Mouse (Mus musculus) lung, embryonic 15.5 days (tissue): ENCODE data around the gene Klhl40. TPM values are rescaled to one million over a fixed set of nuclear protein-coding genes. Genes with fewer than 3 reads are reported as not detected.

ENCODE experiments used
- ATAC-seq: fragments of 200-750 bp; cut with Nextera tagmentation; 2 replicates; pipeline ENCODE4 v1.8.0; 2017; ENCODE audit warnings: moderate number of reproducible peaks, borderline replicate concordance; ENCODE audit not compliant: low FRiP score, low TSS enrichment; ENCODE audit errors: extremely low read depth
- H3K27ac ChIP-seq: fragments of 300-500 bp; sonication (generic); 2 replicates; pipeline ENCODE4 v1.5.1; 2015; ENCODE audit warnings: moderate library complexity, mild to moderate bottlenecking, inconsistent platforms
- H3K27me3 ChIP-seq: fragments of 300-500 bp; sonication (generic); 2 replicates; pipeline ENCODE4 v1.6.1; 2015; ENCODE audit warnings: inconsistent platforms
- H3K36me3 ChIP-seq: fragments of 300-500 bp; sonication (generic); 2 replicates; pipeline ENCODE4 v1.6.1; 2015; ENCODE audit warnings: inconsistent platforms
- H3K4me1 ChIP-seq: fragments of 300-500 bp; sonication (generic); 2 replicates; pipeline ENCODE4 v1.6.1; 2015; ENCODE audit warnings: inconsistent platforms
- H3K4me2 ChIP-seq: fragments of 300-500 bp; sonication (generic); 2 replicates; pipeline ENCODE4 v1.6.1; 2015; ENCODE audit warnings: inconsistent platforms, mild to moderate bottlenecking, moderate library complexity
- H3K4me3 ChIP-seq: fragments of 300-500 bp; sonication (generic); 2 replicates; pipeline ENCODE4 v1.5.1; 2015; ENCODE audit warnings: mild to moderate bottlenecking, inconsistent platforms
- H3K9ac ChIP-seq: fragments of 300-500 bp; sonication (generic); 2 replicates; pipeline ENCODE4 v1.6.1; 2015; ENCODE audit warnings: inconsistent platforms
- H3K9me3 ChIP-seq: fragments of 300-500 bp; sonication (generic); 2 replicates; pipeline ENCODE4 v1.6.1; 2016; ENCODE audit warnings: inconsistent platforms
- WGBS: fragments of 180-500 bp; shearing (Covaris S2); methylation state at CpG from one replicate; pipeline ENCODE4 v1.1.7; 2015; 5-methylcytosine and 5-hydroxymethylcytosine counted together
- polyA plus RNA-seq: library from polyadenylated mRNA; unstranded; fragments of >200 nt; fragmentation: Nextera tagmentation; extraction: Ambion mirVana; gene quantifications from 2 replicates; pipeline ENCODE4 v1.2.1, GENCODE M21; 2015

Klhl40 gene
- polyA plus RNA-seq, 1 experiment from 2014 or later: 0.47 TPM

DNA sequence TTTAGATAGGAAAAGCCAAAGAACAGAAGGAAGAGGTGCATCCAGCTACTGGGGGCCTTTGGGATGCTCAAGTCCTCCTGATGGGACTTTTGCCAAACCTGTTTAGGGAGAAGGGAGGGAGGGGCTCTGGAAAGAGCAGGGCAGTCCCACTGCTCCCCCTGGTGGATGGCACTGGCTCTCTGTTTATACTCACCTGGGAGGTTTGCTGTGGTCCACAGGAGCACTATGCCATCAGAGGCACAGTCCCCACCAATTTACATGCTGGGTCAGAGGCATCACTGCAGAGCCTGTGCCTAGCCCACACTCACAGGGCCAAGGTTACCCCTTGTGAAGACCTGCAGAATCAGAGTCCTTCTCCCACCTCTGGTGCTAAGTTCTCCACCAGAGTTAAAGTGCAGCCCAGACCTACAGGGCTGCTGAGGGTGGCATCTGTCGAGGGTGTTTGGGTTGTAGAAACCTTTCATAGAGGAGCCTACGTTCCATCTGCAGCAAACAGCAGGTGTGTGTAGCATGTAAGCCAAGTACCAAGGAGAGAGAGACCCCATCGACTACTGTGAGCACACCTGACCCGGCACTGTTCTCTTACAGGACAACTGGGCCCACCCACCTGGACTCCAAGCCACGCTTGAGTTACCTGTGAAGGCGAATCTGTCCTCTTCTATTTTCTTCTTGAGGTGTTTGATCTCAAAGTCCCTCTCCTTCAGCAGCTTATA, 53.0 kb downstream of the Klhl40 start:
- Histone ChIP-seq H3K4me1 (no peaks in the 10 kb centered on the region), H3K27me3 (no peaks in the 10 kb centered on the region), H3K9ac (no peak overlapping the region), H3K9me3 (no peaks in the 10 kb centered on the region), H3K27ac (no peak overlapping the region), H3K36me3 (no peaks in the 10 kb centered on the region), H3K4me2 (no peak overlapping the region), H3K4me3 (no peak overlapping the region)
- 65% methylated on average over 6 of the region's 6 CpGs for WGBS
- ATAC-seq: no peak

DNA sequence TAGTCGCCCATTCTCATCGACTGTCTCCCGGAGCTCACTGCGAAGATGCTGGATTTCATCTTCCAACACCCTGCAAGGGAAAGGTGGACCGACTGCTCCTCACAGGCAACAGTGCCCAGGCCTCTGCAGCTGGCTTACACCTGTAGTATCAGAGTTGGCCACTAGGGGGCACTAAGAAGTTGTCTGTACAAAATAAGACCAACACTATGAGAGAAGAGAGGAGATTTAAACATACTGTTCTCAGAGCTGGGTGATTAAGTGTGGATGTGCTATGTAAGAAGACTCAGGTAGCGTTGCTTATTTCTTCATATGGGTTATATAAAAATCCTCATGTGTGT, 53.5 kb downstream of the Klhl40 start:
- ATAC-seq: no peak
- no peaks in the 10 kb centered on the region for H3K36me3 ChIP-seq
- no peaks in the 10 kb centered on the region for H3K4me1 ChIP-seq
- WGBS: 23% methylated on average over 6 of the region's 6 CpGs
- no peak overlapping the region for H3K9ac ChIP-seq
- no peaks in the 10 kb centered on the region for H3K27me3 ChIP-seq
- H3K9me3 ChIP-seq: no peaks in the 10 kb centered on the region
- H3K27ac ChIP-seq: no peak overlapping the region
- no peak overlapping the region for H3K4me3 ChIP-seq
- no peak overlapping the region for H3K4me2 ChIP-seq

Other genes with a start within 250 kb of the Klhl40 start
- 0.16 TPM in 1 of 2 replicates, not detected in the other for gene Lyzl4, start 135.5 kb upstream of the Klhl40 start, polyA plus RNA-seq
- gene Vipr1, start 134.9 kb upstream of the Klhl40 start, polyA plus RNA-seq: 0.30 and 0.55 TPM in 2 replicates
- gene Sec22c, start 72.1 kb upstream of the Klhl40 start, polyA plus RNA-seq: 9.8 and 10.3 TPM in 2 replicates
- gene Ss18l2, start 67.3 kb upstream of the Klhl40 start, polyA plus RNA-seq: 96.0 and 101 TPM in 2 replicates
- gene Nktr, start 58.4 kb upstream of the Klhl40 start, polyA plus RNA-seq: 57.5 and 60.4 TPM in 2 replicates
- gene Zfp651, start 18.3 kb upstream of the Klhl40 start, polyA plus RNA-seq: 16.7 and 17.7 TPM in 2 replicates
- gene Hhatl, start 14.9 kb downstream of the Klhl40 start, polyA plus RNA-seq: 0.96 and 1.8 TPM in 2 replicates
- 1.2 TPM in 2 replicates for gene Ccdc13, start 61.9 kb downstream of the Klhl40 start, polyA plus RNA-seq
- gene Higd1a, start 80.8 kb downstream of the Klhl40 start, polyA plus RNA-seq: 155 and 175 TPM in 2 replicates
- 1.1 and 1.3 TPM in 2 replicates for gene Ackr2, start 120.7 kb downstream of the Klhl40 start, polyA plus RNA-seq
- gene Cyp8b1, start 138.7 kb downstream of the Klhl40 start, polyA plus RNA-seq: not detected in 2 replicates
- 2.2 and 2.5 TPM in 2 replicates for gene Fam198a, start 173.4 kb downstream of the Klhl40 start, polyA plus RNA-seq
- 13.0 and 13.5 TPM in 2 replicates for gene Pomgnt2, start 219.5 kb downstream of the Klhl40 start, polyA plus RNA-seq